Mouse (Mus musculus) heart, postnatal 0 days (tissue): Measurements from ENCODE around the gene Zbtb43.

Experiments
- CTCF ChIP-seq: IDR thresholded peaks from 2 replicates; pipeline ENCODE4 v1.5.1; 2016; ENCODE audit warnings: antibody characterized with exemption, control low read depth, low read depth
- EP300 ChIP-seq: IDR thresholded peaks from 2 replicates; pipeline ENCODE4 v1.6.1; 2016; ENCODE audit warnings: antibody characterized with exemption, low read depth

GRCm38 (mm10) chr2:33446796-33447195 lies 21.6 kb downstream of the Zbtb43 start:
- TF ChIP-seq CTCF (no peak), EP300 (no peak)
